Mouse (Mus musculus): ENCODE measurements around the gene Tap2. TPM values are rescaled to one million over a fixed set of nuclear protein-coding genes. Genes with fewer than 3 reads are reported as not detected.

The Tap2 gene
- polyA plus RNA-seq, 1 experiment from 2014 or later = 1.3 TPM

GRCm38 (mm10) chr17:34261502-34261901 is 58.2 kb downstream of the Tap2 start:
- 30% methylated on average over 4 of the region's 4 CpGs for WGBS
- Histone ChIP-seq H3K36me3 (no peaks in the 10 kb centered on the region), H3K4me2 (replicated peaks) (no peak overlapping the region), H3K4me1 (0 out of 2 replicates have a peak, but pooled peaks cover 6% of the 10 kb centered on the region), H3K9ac (no peak overlapping the region), H3K4me3 (no peak overlapping the region), H3K9me3 (no peaks in the 10 kb centered on the region), H3K27me3 (peaks cover 32% of the 10 kb centered on the region), H3K27ac (no peak overlapping the region)
- no peak for ATAC-seq (ENCODE audit: insufficient number of reproducible peaks, insufficient read depth, low FRiP score, low TSS enrichment)

DNA sequence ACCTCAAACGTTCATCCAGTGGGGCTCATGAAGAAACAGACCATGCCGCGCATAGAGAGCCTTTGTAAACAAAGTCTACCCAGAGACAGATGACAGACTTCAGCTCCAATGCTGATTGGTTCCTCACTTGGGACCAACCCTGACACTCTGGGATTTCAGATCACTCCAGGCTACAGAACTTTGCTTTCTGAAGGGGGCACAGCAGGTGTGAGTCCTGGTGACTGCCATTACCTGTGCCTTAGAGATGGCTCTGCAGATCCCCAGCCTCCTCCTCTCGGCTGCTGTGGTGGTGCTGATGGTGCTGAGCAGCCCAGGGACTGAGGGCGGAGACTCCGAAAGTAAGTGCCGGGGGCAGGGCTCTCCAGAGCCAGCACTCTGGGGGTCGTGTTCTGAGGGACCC is 59.7 kb downstream of the Tap2 start:
- Histone ChIP-seq H3K27ac (no peak overlapping the region), H3K4me2 (replicated peaks) (peak overlapping the region; percentile 95), H3K4me1 (0 out of 2 replicates have a peak, but pooled peaks cover 6% of the 10 kb centered on the region), H3K4me3 (peak overlapping the region; percentile 53), H3K9ac (peak overlapping the region; percentile 38), H3K36me3 (no peaks in the 10 kb centered on the region), H3K27me3 (peaks cover 32% of the 10 kb centered on the region), H3K9me3 (no peaks in the 10 kb centered on the region)
- ATAC-seq (ENCODE audit: insufficient number of reproducible peaks, insufficient read depth, low FRiP score, low TSS enrichment) = peak; percentile 55; the same call in 1 of the 2 replicates
- WGBS = 1% methylated on average over 8 of the region's 8 CpGs

DNA sequence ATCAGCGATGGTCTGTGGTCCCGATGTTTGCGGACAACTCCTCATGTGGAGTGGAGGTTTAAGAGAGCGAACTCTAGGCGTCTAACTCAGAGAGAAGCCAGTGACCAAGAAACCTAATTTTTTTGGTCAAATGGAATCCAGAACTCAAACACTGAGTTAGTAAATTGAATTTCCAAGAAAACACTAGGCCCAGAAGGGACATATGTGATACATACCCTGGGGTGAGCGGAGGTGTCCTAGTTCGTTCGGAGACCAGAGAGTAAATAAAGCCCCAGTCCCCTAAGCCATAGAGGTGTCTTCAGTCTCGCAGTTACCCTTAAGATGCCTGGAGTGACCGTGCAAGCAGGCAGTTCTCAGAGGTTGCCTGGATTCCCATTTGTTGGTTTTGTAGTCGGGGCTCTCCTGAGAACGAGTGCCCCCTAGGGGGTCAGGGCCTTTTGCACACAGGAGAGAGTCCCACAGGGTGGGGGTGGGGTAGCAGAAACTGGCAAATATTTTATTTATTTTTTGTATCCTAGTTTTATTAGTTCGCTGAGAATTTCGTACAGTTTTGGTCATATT is 60.6 kb downstream of the Tap2 start:
- H3K9ac ChIP-seq = no peak overlapping the region
- H3K27me3 ChIP-seq = peaks cover 32% of the 10 kb centered on the region
- H3K9me3 ChIP-seq = no peaks in the 10 kb centered on the region
- H3K4me3 ChIP-seq = peak overlapping the region; percentile 53
- 0 out of 2 replicates have a peak, but pooled peaks cover 6% of the 10 kb centered on the region for H3K4me1 ChIP-seq
- ATAC-seq (ENCODE audit: insufficient number of reproducible peaks, insufficient read depth, low FRiP score, low TSS enrichment) = no peak
- H3K36me3 ChIP-seq = no peaks in the 10 kb centered on the region
- WGBS = 4% methylated on average over 14 of the region's 14 CpGs
- H3K27ac ChIP-seq = no peak overlapping the region
- H3K4me2 ChIP-seq (replicated peaks) = peak overlapping the region; percentile 95

GRCm38 (mm10) chr17:34264452-34265351 is 61.4 kb downstream of the Tap2 start:
- ATAC-seq (ENCODE audit: insufficient number of reproducible peaks, insufficient read depth, low FRiP score, low TSS enrichment) = no peak
- peak overlapping the region; percentile 53 for H3K4me3 ChIP-seq
- H3K27ac ChIP-seq = no peak overlapping the region; the same call in 1 of the 2 replicates
- peak overlapping the region; percentile 95 for H3K4me2 ChIP-seq (replicated peaks)
- H3K36me3 ChIP-seq = no peaks in the 10 kb centered on the region
- WGBS = under 1% methylated on average over 88 of the region's 93 CpGs
- peak overlapping the region; percentile 53 for H3K9ac ChIP-seq
- H3K9me3 ChIP-seq = no peaks in the 10 kb centered on the region
- H3K4me1 ChIP-seq = 0 out of 2 replicates have a peak, but pooled peaks cover 6% of the 10 kb centered on the region
- H3K27me3 ChIP-seq = peaks cover 27% of the 10 kb centered on the region

Other genes with a start within 250 kb of the Tap2 start
- 55.2 and 55.9 TPM in 2 replicates for gene Vps52, start 247.7 kb upstream of the Tap2 start, polyA plus RNA-seq (2016; fragmentation: Nextera tagmentation; extraction: Ambion mirVana)
- 1,303 and 1,336 TPM in 2 replicates for gene Rps18, start 247.5 kb upstream of the Tap2 start, polyA plus RNA-seq (2016; fragmentation: Nextera tagmentation; extraction: Ambion mirVana)
- gene H2-K1, start 203.2 kb upstream of the Tap2 start, polyA plus RNA-seq (2016; fragmentation: Nextera tagmentation; extraction: Ambion mirVana) = 7.2 and 8.0 TPM in 2 replicates
- gene Ring1, start 178.8 kb upstream of the Tap2 start, polyA plus RNA-seq (2016; fragmentation: Nextera tagmentation; extraction: Ambion mirVana) = 27.2 and 29.7 TPM in 2 replicates
- gene H2-Ke6, start 175.5 kb upstream of the Tap2 start, polyA plus RNA-seq (2016; fragmentation: Nextera tagmentation; extraction: Ambion mirVana) = 52.2 and 59.5 TPM in 2 replicates
- gene Slc39a7, start 171.8 kb upstream of the Tap2 start, polyA plus RNA-seq (2016; fragmentation: Nextera tagmentation; extraction: Ambion mirVana) = 191 and 193 TPM in 2 replicates
- 69.9 and 72.6 TPM in 2 replicates for gene Rxrb, start 171.7 kb upstream of the Tap2 start, polyA plus RNA-seq (2016; fragmentation: Nextera tagmentation; extraction: Ambion mirVana)
- gene Col11a2, start 164.1 kb upstream of the Tap2 start, polyA plus RNA-seq (2016; fragmentation: Nextera tagmentation; extraction: Ambion mirVana) = 7.2 and 14.8 TPM in 2 replicates
- gene H2-Oa, start 111.2 kb upstream of the Tap2 start, polyA plus RNA-seq (2016; fragmentation: Nextera tagmentation; extraction: Ambion mirVana) = 0.43 and 0.48 TPM in 2 replicates
- 12.3 and 16.7 TPM in 2 replicates for gene H2-DMa, start 84.0 kb upstream of the Tap2 start, polyA plus RNA-seq (2016; fragmentation: Nextera tagmentation; extraction: Ambion mirVana)
- gene Brd2, start 80.9 kb upstream of the Tap2 start, polyA plus RNA-seq (2016; fragmentation: Nextera tagmentation; extraction: Ambion mirVana) = 119 and 131 TPM in 2 replicates
- gene H2-DMb2, start 60.2 kb upstream of the Tap2 start, polyA plus RNA-seq (2016; fragmentation: Nextera tagmentation; extraction: Ambion mirVana) = 0.19 and 0.42 TPM in 2 replicates
- 2.0 and 2.4 TPM in 2 replicates for gene H2-DMb1, start 50.5 kb upstream of the Tap2 start, polyA plus RNA-seq (2016; fragmentation: Nextera tagmentation; extraction: Ambion mirVana)
- 4.7 TPM in 2 replicates for gene Tap1, start 16.0 kb upstream of the Tap2 start, polyA plus RNA-seq (2016; fragmentation: Nextera tagmentation; extraction: Ambion mirVana)
- gene Psmb9, start 15.8 kb upstream of the Tap2 start, polyA plus RNA-seq (2016; fragmentation: Nextera tagmentation; extraction: Ambion mirVana) = 1.8 and 2.0 TPM in 2 replicates
- 2.1 and 3.5 TPM in 2 replicates for gene Psmb8, start 5.8 kb upstream of the Tap2 start, polyA plus RNA-seq (2016; fragmentation: Nextera tagmentation; extraction: Ambion mirVana)
- gene H2-Ob, start 35.4 kb downstream of the Tap2 start, polyA plus RNA-seq (2016; fragmentation: Nextera tagmentation; extraction: Ambion mirVana) = not detected in 2 replicates
- 2.9 and 3.4 TPM in 2 replicates for gene H2-Ab1, start 54.2 kb downstream of the Tap2 start, polyA plus RNA-seq (2016; fragmentation: Nextera tagmentation; extraction: Ambion mirVana)
- 0.19 TPM in 1 of 2 replicates, not detected in the other for gene H2-Aa, start 84.3 kb downstream of the Tap2 start, polyA plus RNA-seq (2016; fragmentation: Nextera tagmentation; extraction: Ambion mirVana)
- gene H2-Eb1, start 102.3 kb downstream of the Tap2 start, polyA plus RNA-seq (2016; fragmentation: Nextera tagmentation; extraction: Ambion mirVana) = 1.4 and 1.5 TPM in 2 replicates
- not detected in 2 replicates for gene H2-Eb2, start 122.1 kb downstream of the Tap2 start, polyA plus RNA-seq (2016; fragmentation: Nextera tagmentation; extraction: Ambion mirVana)
- not detected in 2 replicates for gene Btnl2, start 151.3 kb downstream of the Tap2 start, polyA plus RNA-seq (2016; fragmentation: Nextera tagmentation; extraction: Ambion mirVana)
- not detected in 2 replicates for gene Btnl1, start 173.6 kb downstream of the Tap2 start, polyA plus RNA-seq (2016; fragmentation: Nextera tagmentation; extraction: Ambion mirVana)
- gene BC051142, start 195.3 kb downstream of the Tap2 start, polyA plus RNA-seq (2016; fragmentation: Nextera tagmentation; extraction: Ambion mirVana) = 0.81 and 1.00 TPM in 2 replicates